Mouse (Mus musculus) heart, adult 2 months (tissue): ENCODE measurements at regions not wholly inside any gene's neighbourhood (a gene's known extent, or its start where the extent isn't known, plus 50 kb on each side); places are given as distances from the start of the nearest gene placed in this dataset.

Source experiments
- CTCF ChIP-seq: fragments of 200-600 bp; IDR thresholded peaks from 2 replicates; pipeline ENCODE4 v1.8.1; 2022; ENCODE audit warnings: antibody characterized with exemption, mild to moderate bottlenecking, moderate library complexity
- EP300 ChIP-seq: fragments of 200-500 bp; IDR thresholded peaks from 2 replicates; pipeline ENCODE4 v1.6.1; 2011; ENCODE audit warnings: low read depth, low read length, control low read depth; ENCODE audit not compliant: insufficient read depth
- POLR2A ChIP-seq: fragments of 200-500 bp; IDR thresholded peaks from 2 replicates; pipeline ENCODE4 v1.6.1; 2011; ENCODE audit warnings: mild to moderate bottlenecking, low read depth, low read length, control low read depth; ENCODE audit not compliant: insufficient read depth

GRCm38 (mm10) chr1:166900441-166901161 is 100.6 kb upstream of the Fam78b start:
- TF ChIP-seq EP300 (no peak), CTCF (no peak), POLR2A (no peak)
